Mouse (Mus musculus): ENCODE measurements at regions not wholly inside any gene's neighbourhood (a gene's known extent, or its start where the extent isn't known, plus 50 kb on each side); places are given as distances from the start of the nearest gene placed in this dataset.

- DNase-seq: no peak
Measured at GRCm38 (mm10) chr6:20833401-20833800, 381.9 kb upstream of the Kcnd2 start.

- DNase-seq: peak; percentile 9
Measured at GRCm38 (mm10) chr6:20840149-20840548, 375.2 kb upstream of the Kcnd2 start.
